Mouse (Mus musculus) limb, embryonic 11.5 days (tissue): Measurements from ENCODE around the gene Cav2. TPM values are rescaled to one million over a fixed set of nuclear protein-coding genes. Genes with fewer than 3 reads are reported as not detected.

Source experiments
- ATAC-seq: fragments of 200-750 bp; cut with Nextera tagmentation; 2 replicates; pipeline ENCODE4 v1.8.0; 2017; ENCODE audit warnings: low read depth; ENCODE audit not compliant: insufficient number of reproducible peaks, low FRiP score, low TSS enrichment
- DNase-seq: peaks from one replicate; pipeline ENCODE4 v3.0.0-alpha.2; 2015; ENCODE audit warnings: low spot score
- H3K27ac ChIP-seq: fragments of 300-500 bp; sonication (generic); replicated peaks from 2 replicates; pipeline ENCODE4 v1.5.1; 2014; ENCODE audit warnings: low read depth, mild to moderate bottlenecking, low read length
- H3K27me3 ChIP-seq: fragments of 300-500 bp; sonication (generic); 2 replicates; pipeline ENCODE4 v1.6.1; 2014; ENCODE audit warnings: mild to moderate bottlenecking, low read length, mixed read lengths; ENCODE audit not compliant: control insufficient read depth, insufficient read depth
- H3K36me3 ChIP-seq: fragments of 300-500 bp; sonication (generic); 2 replicates; pipeline ENCODE4 v1.6.1; 2014; ENCODE audit warnings: mild to moderate bottlenecking, low read length, moderate library complexity, mixed read lengths; ENCODE audit not compliant: control insufficient read depth, insufficient read depth
- H3K4me1 ChIP-seq: fragments of 300-500 bp; sonication (generic); 2 replicates; pipeline ENCODE4 v1.6.1; 2014; ENCODE audit warnings: low read length, mixed read lengths; ENCODE audit not compliant: control insufficient read depth, insufficient read depth
- H3K4me2 ChIP-seq: fragments of 300-500 bp; sonication (generic); 2 replicates; pipeline ENCODE4 v1.6.1; 2014; ENCODE audit warnings: low read depth, mild to moderate bottlenecking, moderate library complexity; ENCODE audit not compliant: severe bottlenecking
- H3K4me3 ChIP-seq: fragments of 300-500 bp; sonication (generic); 2 replicates; pipeline ENCODE4 v1.5.1; 2014; ENCODE audit warnings: low read depth, low read length
- H3K9ac ChIP-seq: fragments of 300-500 bp; sonication (generic); 2 replicates; pipeline ENCODE4 v1.6.1; 2014; ENCODE audit warnings: mild to moderate bottlenecking, low read length
- H3K9me3 ChIP-seq: fragments of 300-500 bp; sonication (generic); 2 replicates; pipeline ENCODE4 v1.6.1; 2016; ENCODE audit warnings: low read length; ENCODE audit not compliant: control insufficient read depth
- WGBS: fragments of 180-500 bp; shearing (Covaris S2); extraction: QIAGEN DNeasy Blood & Tissue Kit; methylation state at CpG from one replicate; pipeline ENCODE4 v1.1.7; 2014; 5-methylcytosine and 5-hydroxymethylcytosine counted together
- polyA plus RNA-seq: library from polyadenylated mRNA; unstranded; fragments of >200 nt; fragmentation: Nextera tagmentation; extraction: Ambion mirVana; gene quantifications from 2 replicates; pipeline ENCODE4 v1.2.1, GENCODE M21; 2014

Cav2 gene
- polyA plus RNA-seq, 1 experiment from 2014 or later = 7.2 TPM

GRCm38 (mm10) chr6:17258911-17259310 lies 22.1 kb upstream of the Cav2 start:
- DNase-seq = no peak
- no peaks in the 10 kb centered on the region for H3K9me3 ChIP-seq
- no peak overlapping the region for H3K9ac ChIP-seq
- H3K27ac ChIP-seq = no peak overlapping the region
- ATAC-seq = no peak
- H3K4me2 ChIP-seq = no peak overlapping the region
- no peaks in the 10 kb centered on the region for H3K4me1 ChIP-seq
- WGBS = 95% methylated on average over 1 of the region's 1 CpGs
- no peaks in the 10 kb centered on the region for H3K36me3 ChIP-seq
- no peaks in the 10 kb centered on the region for H3K27me3 ChIP-seq
- H3K4me3 ChIP-seq = no peak overlapping the region

GRCm38 (mm10) chr6:17262786-17263185 lies 18.2 kb upstream of the Cav2 start:
- Histone ChIP-seq H3K9me3 (no peaks in the 10 kb centered on the region), H3K9ac (no peak overlapping the region), H3K27me3 (no peaks in the 10 kb centered on the region), H3K4me2 (no peak overlapping the region), H3K36me3 (no peaks in the 10 kb centered on the region), H3K27ac (no peak overlapping the region), H3K4me1 (no peaks in the 10 kb centered on the region), H3K4me3 (no peak overlapping the region)
- 74% methylated on average over 2 of the region's 2 CpGs for WGBS
- DNase-seq (no peak), ATAC-seq (no peak)

GRCm38 (mm10) chr6:17265043-17265442 lies 15.9 kb upstream of the Cav2 start:
- 76% methylated on average over 4 of the region's 4 CpGs for WGBS
- H3K27ac ChIP-seq = no peak overlapping the region
- no peak overlapping the region for H3K4me2 ChIP-seq
- H3K36me3 ChIP-seq = no peaks in the 10 kb centered on the region
- no peak overlapping the region for H3K9ac ChIP-seq
- no peaks in the 10 kb centered on the region for H3K27me3 ChIP-seq
- no peak overlapping the region for H3K4me3 ChIP-seq
- no peaks in the 10 kb centered on the region for H3K4me1 ChIP-seq
- DNase-seq (no peak), ATAC-seq (no peak)
- no peaks in the 10 kb centered on the region for H3K9me3 ChIP-seq

GRCm38 (mm10) chr6:17266466-17266865 lies 14.5 kb upstream of the Cav2 start:
- H3K4me2 ChIP-seq = no peak overlapping the region
- H3K27me3 ChIP-seq = no peaks in the 10 kb centered on the region
- H3K4me1 ChIP-seq = no peaks in the 10 kb centered on the region
- H3K4me3 ChIP-seq = no peak overlapping the region
- no peak overlapping the region for H3K9ac ChIP-seq
- DNase-seq = no peak
- H3K36me3 ChIP-seq = no peaks in the 10 kb centered on the region
- 84% methylated on average over 3 of the region's 3 CpGs for WGBS
- no peak for ATAC-seq
- H3K9me3 ChIP-seq = no peaks in the 10 kb centered on the region
- no peak overlapping the region for H3K27ac ChIP-seq

- Histone ChIP-seq H3K9ac (no peak overlapping the region), H3K4me3 (no peak overlapping the region), H3K27me3 (no peaks in the 10 kb centered on the region), H3K4me1 (0 out of 2 replicates have a peak, but pooled peaks cover 3% of the 10 kb centered on the region), H3K4me2 (no peak overlapping the region), H3K9me3 (no peaks in the 10 kb centered on the region), H3K27ac (no peak overlapping the region), H3K36me3 (no peaks in the 10 kb centered on the region)
- 80% methylated on average over 3 of the region's 3 CpGs for WGBS
- ATAC-seq = no peak
- no peak for DNase-seq
Measured at GRCm38 (mm10) chr6:17278366-17278765, 2.6 kb upstream of the Cav2 start.

GRCm38 (mm10) chr6:17281757-17282092 lies 740 bp downstream of the Cav2 start:
- 34% methylated on average over 8 of the region's 8 CpGs for whole genome bisulfite sequencing
- H3K36me3 ChIP-seq = no peaks in the 10 kb centered on the region
- DNase-seq (no peak), ATAC-seq (0 out of 2 replicates have a peak, but pooled peaks have one; percentile 6)
- H3K4me1 ChIP-seq = 0 out of 2 replicates have a peak, but pooled peaks cover 3% of the 10 kb centered on the region
- H3K9me3 ChIP-seq = no peaks in the 10 kb centered on the region
- peak overlapping the region; percentile 65 for H3K9ac ChIP-seq
- peak overlapping the region; percentile 45 for H3K4me3 ChIP-seq
- H3K4me2 ChIP-seq = peak overlapping the region; percentile 95
- H3K27ac ChIP-seq = no peak overlapping the region
- H3K27me3 ChIP-seq = no peaks in the 10 kb centered on the region

GRCm38 (mm10) chr6:17282159-17282558 lies 1.2 kb downstream of the Cav2 start:
- no peak for ATAC-seq
- Histone ChIP-seq H3K27me3 (no peaks in the 10 kb centered on the region), H3K4me2 (no peak overlapping the region), H3K36me3 (no peaks in the 10 kb centered on the region), H3K4me3 (no peak overlapping the region), H3K9ac (no peak overlapping the region), H3K4me1 (0 out of 2 replicates have a peak, but pooled peaks cover 3% of the 10 kb centered on the region), H3K27ac (no peak overlapping the region), H3K9me3 (no peaks in the 10 kb centered on the region)
- WGBS = 51% methylated on average over 5 of the region's 5 CpGs
- no peak for DNase-seq

GRCm38 (mm10) chr6:17283834-17284233 lies 2.8 kb downstream of the Cav2 start:
- H3K9ac ChIP-seq = no peak overlapping the region
- H3K27me3 ChIP-seq = no peaks in the 10 kb centered on the region
- no peak for ATAC-seq
- no peak overlapping the region for H3K4me3 ChIP-seq
- no peak overlapping the region for H3K27ac ChIP-seq
- H3K4me1 ChIP-seq = 0 out of 2 replicates have a peak, but pooled peaks cover 3% of the 10 kb centered on the region
- WGBS = 88% methylated on average over 3 of the region's 3 CpGs
- no peaks in the 10 kb centered on the region for H3K9me3 ChIP-seq
- no peaks in the 10 kb centered on the region for H3K36me3 ChIP-seq
- H3K4me2 ChIP-seq = no peak overlapping the region
- no peak for DNase-seq

- no peak overlapping the region for H3K27ac ChIP-seq
Measured at GRCm38 (mm10) chr6:17286381-17286780, 5.4 kb downstream of the Cav2 start.

More at GRCm38 (mm10) chr6:17286381-17286780, 5.4 kb downstream of the Cav2 start:
- Histone ChIP-seq H3K9ac (no peak overlapping the region), H3K36me3 (no peaks in the 10 kb centered on the region), H3K4me2 (no peak overlapping the region), H3K27me3 (no peaks in the 10 kb centered on the region), H3K9me3 (no peaks in the 10 kb centered on the region), H3K4me3 (no peak overlapping the region), H3K4me1 (0 out of 2 replicates have a peak, but pooled peaks cover 2% of the 10 kb centered on the region)
- WGBS = 81% methylated on average over 4 of the region's 4 CpGs
- no peak for DNase-seq
- ATAC-seq = no peak
